Mouse (Mus musculus) midbrain, embryonic 11.5 days (tissue): ENCODE measurements around the gene Vmn1r160. TPM values are rescaled to one million over a fixed set of nuclear protein-coding genes. Genes with fewer than 3 reads are reported as not detected.
"Not testable (repeated sequence)": the region's sequence is repeated elsewhere in the genome, so short reads cannot be mapped to it uniquely, and the experiment has no call there.

Experiments used
- ATAC-seq: fragments of 200-750 bp; cut with Nextera tagmentation; 2 replicates; pipeline ENCODE4 v1.8.0; 2017; ENCODE audit warnings: moderate TSS enrichment, moderate library complexity; ENCODE audit not compliant: low FRiP score
- DNase-seq: peaks from one replicate; pipeline ENCODE4 v3.0.0; 2015; ENCODE audit warnings: low spot score; ENCODE audit errors: missing footprints
- H3K27ac ChIP-seq: fragments of 300-500 bp; sonication (generic); 2 replicates; pipeline ENCODE4 v1.5.1; 2014; ENCODE audit warnings: low read depth, low read length
- H3K27me3 ChIP-seq: fragments of 300-500 bp; sonication (generic); 2 replicates; pipeline ENCODE4 v1.6.1; 2014; ENCODE audit warnings: mild to moderate bottlenecking, low read length, moderate library complexity, mixed read lengths; ENCODE audit not compliant: control insufficient read depth, insufficient read depth
- H3K36me3 ChIP-seq: fragments of 300-500 bp; sonication (generic); 2 replicates; pipeline ENCODE4 v1.6.1; 2014; ENCODE audit warnings: mild to moderate bottlenecking, low read length, moderate library complexity, mixed read lengths; ENCODE audit not compliant: control insufficient read depth, insufficient read depth
- H3K4me1 ChIP-seq: fragments of 300-500 bp; sonication (generic); 2 replicates; pipeline ENCODE4 v1.6.1; 2014; ENCODE audit warnings: low read length; ENCODE audit not compliant: control insufficient read depth, insufficient read depth
- H3K4me2 ChIP-seq: fragments of 300-500 bp; sonication (generic); 2 replicates; pipeline ENCODE4 v1.6.1; 2014; ENCODE audit warnings: mild to moderate bottlenecking, moderate library complexity
- H3K4me3 ChIP-seq: fragments of 300-500 bp; sonication (generic); 2 replicates; pipeline ENCODE4 v1.5.1; 2014; ENCODE audit warnings: low read depth, low read length
- H3K9ac ChIP-seq: fragments of 300-500 bp; sonication (generic); 2 replicates; pipeline ENCODE4 v1.6.1; 2014; ENCODE audit warnings: low read length
- H3K9me3 ChIP-seq: fragments of 300-500 bp; sonication (generic); 2 replicates; pipeline ENCODE4 v1.6.1; 2016; ENCODE audit warnings: low read length; ENCODE audit not compliant: control insufficient read depth
- WGBS: fragments of 180-500 bp; shearing (Covaris S2); extraction: QIAGEN DNeasy Blood & Tissue Kit; methylation state at CpG from one replicate; pipeline ENCODE4 v1.1.7; 2014; 5-methylcytosine and 5-hydroxymethylcytosine counted together
- polyA plus RNA-seq: library from polyadenylated mRNA; unstranded; fragments of >200 nt; fragmentation: Nextera tagmentation; extraction: Ambion mirVana; gene quantifications from 2 replicates; pipeline ENCODE4 v1.2.1, GENCODE M21; 2014

Gene Vmn1r160
- polyA plus RNA-seq, result not detected in 2 replicates

- not testable (repeated sequence) for H3K36me3 ChIP-seq, ATAC-seq, H3K9ac ChIP-seq, H3K4me2 ChIP-seq, H3K27me3 ChIP-seq, H3K4me1 ChIP-seq, H3K4me3 ChIP-seq, H3K9me3 ChIP-seq, DNase-seq, H3K27ac ChIP-seq
- 57% methylated on average over 1 of the region's 3 CpGs for WGBS
Observed at GRCm38 (mm10) chr7:22870924-22871323, at the start of gene Vmn1r160. Gene Vmn1r160, plus strand, starts transcription at chr7:22871224.

GRCm38 (mm10) chr7:22843505-22843904, 27.5 kb upstream of the Vmn1r160 start, which contains the start of gene Vmn1r159:
Gene Vmn1r159, minus strand, starts transcription at chr7:22843605.
- not testable (repeated sequence) for H3K9me3 ChIP-seq, H3K4me1 ChIP-seq, H3K27ac ChIP-seq, H3K27me3 ChIP-seq, H3K4me3 ChIP-seq, H3K36me3 ChIP-seq, H3K4me2 ChIP-seq, ATAC-seq, DNase-seq, H3K9ac ChIP-seq
- WGBS, result 54% methylated on average over 2 of the region's 3 CpGs

Other genes with a start within 250 kb of the Vmn1r160 start
- not detected in 2 replicates for gene Vmn1r155, start 213.2 kb upstream of the Vmn1r160 start, polyA plus RNA-seq
- not detected in 2 replicates for gene Gm8693, start 178.9 kb upstream of the Vmn1r160 start, polyA plus RNA-seq
- gene Gm4567, start 151.5 kb upstream of the Vmn1r160 start, polyA plus RNA-seq, result not detected in 2 replicates
- not detected in 2 replicates for gene Vmn1r157, start 109.5 kb upstream of the Vmn1r160 start, polyA plus RNA-seq
- not detected in 2 replicates for gene Vmn1r158, start 80.4 kb upstream of the Vmn1r160 start, polyA plus RNA-seq
- not detected in 2 replicates for gene Vmn1r159, start 27.6 kb upstream of the Vmn1r160 start, polyA plus RNA-seq
- not detected in 2 replicates for gene Gm4214, start 113.4 kb downstream of the Vmn1r160 start, polyA plus RNA-seq
- not detected in 2 replicates for gene Gm4216, start 148.7 kb downstream of the Vmn1r160 start, polyA plus RNA-seq
- gene Vmn1r163, start 184.3 kb downstream of the Vmn1r160 start, polyA plus RNA-seq, result not detected in 2 replicates
- gene Gm8720, start 196.2 kb downstream of the Vmn1r160 start, polyA plus RNA-seq, result not detected in 2 replicates